Mouse (Mus musculus): ENCODE measurements around the gene Entpd2.

GRCm38 (mm10) chr2:25433101-25433500, 37.4 kb downstream of the Entpd2 start:
- TF ChIP-seq HCFC1 (IDR thresholded peaks at IDR 0.05; ENCODE audit: borderline replicate concordance, insufficient read depth, low read length) (no peak), ZNF384 (IDR thresholded peaks at IDR 0.05; ENCODE audit: low read depth, low read length) (no peak), CHD2 (IDR thresholded peaks at IDR 0.05; ENCODE audit: low read depth, low read length) (no peak), MAFK (IDR thresholded peaks at IDR 0.05; ENCODE audit: insufficient read depth, low read depth, low read length) (no peak), ZC3H11A (IDR thresholded peaks at IDR 0.05; ENCODE audit: borderline replicate concordance, low read depth, low read length) (no peak)

Measured in ES-E14 (cell line).